Mouse (Mus musculus) heart, adult 10 weeks (tissue): ENCODE results near the gene Pxmp2. TPM values are rescaled to one million over a fixed set of nuclear protein-coding genes. Genes with fewer than 3 reads are reported as not detected.

Experiments
- polyA plus RNA-seq: library from polyadenylated mRNA; stranded (reverse); fragments of 350-450 nt; fragmentation: Illumina TruSeq; extraction: RNeasy Lipid Tissue Mini Kit (QIAGEN cat#74804); gene quantifications from one replicate; pipeline ENCODE4 v1.2.3, GENCODE M21; 2014; ENCODE audit warnings: low read depth, low replicate concordance

Gene Pxmp2
- 140 TPM for polyA plus RNA-seq

DNA sequence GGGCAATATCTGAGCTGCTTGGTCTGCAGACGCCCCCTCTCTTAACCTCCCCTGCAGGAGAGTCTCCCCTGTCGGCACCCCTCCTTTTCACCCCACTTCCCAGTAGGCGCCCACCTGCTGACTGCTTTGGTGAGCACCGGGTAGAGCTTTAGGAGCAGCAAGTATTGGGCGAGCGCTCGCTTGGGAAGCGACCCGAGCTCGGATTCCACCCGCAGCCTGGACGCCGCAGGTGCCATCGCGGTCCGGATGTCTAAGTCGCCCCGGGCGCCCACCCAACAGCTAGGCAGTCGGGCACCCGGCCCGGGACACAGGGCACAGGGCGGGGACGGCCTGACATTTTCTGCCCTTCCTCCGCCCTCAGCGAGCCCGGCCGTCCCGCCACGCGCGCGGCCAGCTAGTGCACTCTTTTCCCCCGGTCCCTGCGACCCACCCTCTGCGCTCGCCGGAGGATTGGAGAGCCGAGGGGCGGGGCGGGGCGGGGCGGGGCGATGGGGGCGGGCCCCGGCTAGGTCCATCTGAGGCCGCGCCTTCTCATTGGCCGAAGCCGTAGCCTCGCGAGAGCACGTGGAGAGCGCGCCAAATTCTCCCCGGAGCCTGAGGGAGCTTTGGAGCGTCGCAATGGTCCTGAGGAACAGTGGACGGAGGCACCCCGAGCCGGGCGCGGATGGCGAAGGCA, at the start of gene Pxmp2, which contains the start of gene Pole:
Gene Pxmp2, minus strand, starts transcription at position 417 of the 676 bp plus-strand sequence.
Gene Pole, plus strand, starts transcription at position 537 of the 676 bp plus-strand sequence.

DNA sequence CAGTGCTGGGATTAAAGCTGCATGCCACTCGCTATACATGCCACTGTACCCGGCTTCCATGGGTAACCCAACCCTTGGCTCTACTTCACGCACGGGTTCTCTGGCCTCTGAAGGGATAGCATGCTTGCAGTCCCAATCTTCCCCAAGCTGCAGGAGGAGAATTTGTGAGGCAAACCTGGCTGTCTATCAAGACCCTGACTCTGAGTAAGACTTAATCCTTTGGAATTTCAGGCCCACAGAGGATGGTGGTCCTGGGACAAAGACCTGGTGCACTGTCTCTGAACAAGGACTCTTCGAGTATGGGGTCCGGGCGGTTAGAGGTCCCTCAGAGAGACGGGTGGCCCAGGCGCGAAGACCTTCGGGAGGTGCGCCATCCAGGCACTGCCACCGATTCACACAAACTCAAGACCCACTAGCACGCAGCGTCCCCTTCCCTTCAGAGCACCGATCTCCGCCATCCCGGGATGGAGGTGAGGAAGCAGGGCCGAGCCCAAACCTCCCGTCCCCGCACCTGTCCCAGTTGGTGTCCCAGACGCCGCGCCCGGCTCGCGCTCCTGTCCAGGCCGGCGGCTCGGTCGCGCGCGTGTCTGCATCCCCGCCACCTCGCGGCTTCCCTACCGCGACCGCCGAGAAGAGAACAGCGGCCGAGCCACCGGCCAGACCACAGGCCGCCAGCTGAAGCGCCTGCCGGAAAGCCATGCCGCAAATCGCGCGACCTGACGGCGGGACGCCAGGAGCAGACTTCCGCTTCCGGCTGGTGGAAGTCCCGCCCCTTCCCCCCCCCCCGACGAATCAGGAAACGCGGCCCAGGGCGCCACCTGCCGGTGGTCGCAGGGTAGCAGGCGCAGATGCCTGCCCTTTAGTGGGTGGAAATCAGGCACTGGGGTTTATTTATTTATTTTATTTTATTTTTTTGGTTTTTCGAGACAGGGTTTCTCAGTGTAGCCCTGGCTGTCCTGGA, 16.6 kb downstream of the Pxmp2 start, which contains the start of gene Pgam5:
Gene Pgam5, minus strand, starts transcription at position 773 of the 961 bp plus-strand sequence.

DNA sequence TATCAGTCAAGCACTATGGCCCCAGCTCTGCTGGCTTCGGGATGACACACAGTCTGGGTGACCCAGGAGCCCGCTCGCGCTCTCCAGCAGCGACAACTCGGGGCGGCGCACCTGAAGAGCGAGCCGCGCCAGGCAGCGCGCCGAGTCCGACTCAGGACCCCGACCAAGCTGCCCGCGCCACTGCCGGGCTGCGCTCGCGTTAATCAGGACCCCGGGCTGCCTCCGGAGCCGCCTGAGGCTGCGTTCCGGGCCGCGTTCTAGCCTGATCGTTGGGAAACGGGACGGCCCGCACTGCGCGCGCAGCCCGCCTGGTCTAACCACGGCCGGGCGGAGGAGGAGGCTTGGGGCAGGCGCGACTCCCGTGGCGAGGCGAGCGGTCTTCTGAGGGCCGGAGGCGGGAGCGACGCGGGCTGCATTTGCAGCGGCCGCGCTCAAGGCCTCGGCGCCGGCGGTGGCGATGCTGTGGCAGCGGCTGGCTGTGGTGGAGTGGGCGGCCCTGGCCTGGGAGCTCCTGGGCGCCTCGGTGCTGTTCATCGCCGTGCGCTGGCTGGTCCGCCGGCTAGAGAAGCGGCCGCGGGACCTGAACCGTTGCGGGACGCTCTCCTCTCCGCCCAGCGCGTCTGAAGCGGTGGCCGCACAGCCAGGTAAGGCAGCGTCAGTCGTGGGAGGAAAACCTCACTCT, 55.1 kb downstream of the Pxmp2 start, which contains the start of gene Ankle2:
Gene Ankle2, plus strand, starts transcription at position 225 of the 682 bp plus-strand sequence.

Other genes starting within 250 kb of the Pxmp2 start
- gene Gm17655, start 213.7 kb downstream of the Pxmp2 start, polyA plus RNA-seq, result 1.6 TPM
- gene Gm35315, start 191.8 kb downstream of the Pxmp2 start, polyA plus RNA-seq, result not detected
- not detected for gene Plcxd1, start 186.2 kb downstream of the Pxmp2 start, polyA plus RNA-seq
- 13.6 TPM for gene Gtpbp6, start 178.0 kb downstream of the Pxmp2 start, polyA plus RNA-seq
- 3.2 TPM for gene Zfp605, start 176.1 kb downstream of the Pxmp2 start, polyA plus RNA-seq
- gene Chfr, start 150.3 kb downstream of the Pxmp2 start, polyA plus RNA-seq, result 16.6 TPM
- 30.0 TPM for gene Golga3, start 109.5 kb downstream of the Pxmp2 start, polyA plus RNA-seq
- 18.6 TPM for gene Ankle2, start 55.2 kb downstream of the Pxmp2 start, polyA plus RNA-seq
- gene Pgam5, start 16.3 kb downstream of the Pxmp2 start, polyA plus RNA-seq, result 37.2 TPM
- gene Pole, start 120 bp upstream of the Pxmp2 start, polyA plus RNA-seq, result 2.2 TPM
- gene P2rx2, start 57.0 kb upstream of the Pxmp2 start, polyA plus RNA-seq, result not detected
- gene Lrcol1, start 58.5 kb upstream of the Pxmp2 start, polyA plus RNA-seq, result not detected
- 39.7 TPM for gene Fbrsl1, start 162.3 kb upstream of the Pxmp2 start, polyA plus RNA-seq